Mouse (Mus musculus): ENCODE data around the gene Itpk1.

Gene Itpk1

DNA sequence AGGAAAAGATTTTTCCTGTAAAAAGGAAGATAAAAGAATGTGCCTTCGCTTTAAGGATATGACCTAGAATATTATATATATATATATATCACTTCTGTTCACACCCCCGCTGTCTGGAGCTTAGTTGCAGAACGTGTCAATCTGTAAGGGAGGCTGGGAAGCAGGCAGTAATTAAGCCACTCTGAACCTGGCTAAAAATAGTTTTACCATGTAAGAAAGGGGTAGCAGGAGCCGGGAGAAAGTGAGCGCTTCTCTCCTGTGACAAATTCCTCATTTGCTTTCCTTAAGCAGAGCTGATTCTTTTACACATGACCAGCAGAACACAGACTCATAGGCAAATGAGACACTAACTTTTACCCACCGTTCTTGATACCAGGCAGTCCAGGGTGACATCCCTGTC is 19.1 kb upstream of the Itpk1 start:
- no peak for TF ChIP-seq GATA4 (IDR thresholded peaks at IDR 0.05; ENCODE audit: insufficient replicate concordance, low read length)

DNA sequence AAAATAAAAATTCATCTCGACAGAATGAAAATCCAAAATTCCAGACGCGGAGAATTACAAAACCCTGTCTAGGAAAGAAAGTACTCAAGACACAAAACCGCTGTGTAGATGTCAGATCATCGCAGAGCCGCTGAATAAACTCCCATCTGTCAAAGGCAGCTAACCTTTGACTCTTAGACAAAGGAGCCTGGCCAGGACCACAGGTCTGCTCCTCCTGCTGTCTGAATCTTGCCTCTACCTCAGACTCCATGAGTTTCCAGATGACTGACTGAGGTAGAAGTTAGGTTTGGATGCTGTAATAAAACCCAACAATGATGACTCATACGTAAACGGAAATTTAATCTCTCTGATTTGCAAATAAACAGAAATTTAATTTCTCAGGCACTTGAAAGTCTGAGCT is 18.2 kb upstream of the Itpk1 start:
- no peak for TF ChIP-seq GATA4 (IDR thresholded peaks at IDR 0.05; ENCODE audit: insufficient replicate concordance, low read length)

DNA sequence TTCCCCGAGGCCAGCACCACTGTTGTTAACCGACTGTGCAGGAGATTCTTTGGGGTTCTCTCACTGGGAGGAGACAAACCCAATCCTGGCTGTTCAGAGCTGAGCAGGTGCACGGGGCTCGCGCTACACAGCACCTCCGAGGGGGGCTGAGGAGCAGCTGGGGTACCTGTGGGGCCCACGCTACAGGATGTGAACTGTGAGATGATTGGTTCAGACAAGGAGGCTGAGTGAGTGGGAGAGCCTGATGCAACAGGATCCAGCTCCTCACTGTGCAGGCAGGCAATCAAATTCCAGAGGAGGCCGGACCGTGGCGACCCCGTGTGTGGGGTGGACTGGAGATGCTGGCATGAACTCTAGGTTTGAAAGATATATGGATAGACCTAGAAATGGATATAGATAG is 17.7 kb upstream of the Itpk1 start:
- no peak for TF ChIP-seq GATA4 (IDR thresholded peaks at IDR 0.05; ENCODE audit: insufficient replicate concordance, low read length)

DNA sequence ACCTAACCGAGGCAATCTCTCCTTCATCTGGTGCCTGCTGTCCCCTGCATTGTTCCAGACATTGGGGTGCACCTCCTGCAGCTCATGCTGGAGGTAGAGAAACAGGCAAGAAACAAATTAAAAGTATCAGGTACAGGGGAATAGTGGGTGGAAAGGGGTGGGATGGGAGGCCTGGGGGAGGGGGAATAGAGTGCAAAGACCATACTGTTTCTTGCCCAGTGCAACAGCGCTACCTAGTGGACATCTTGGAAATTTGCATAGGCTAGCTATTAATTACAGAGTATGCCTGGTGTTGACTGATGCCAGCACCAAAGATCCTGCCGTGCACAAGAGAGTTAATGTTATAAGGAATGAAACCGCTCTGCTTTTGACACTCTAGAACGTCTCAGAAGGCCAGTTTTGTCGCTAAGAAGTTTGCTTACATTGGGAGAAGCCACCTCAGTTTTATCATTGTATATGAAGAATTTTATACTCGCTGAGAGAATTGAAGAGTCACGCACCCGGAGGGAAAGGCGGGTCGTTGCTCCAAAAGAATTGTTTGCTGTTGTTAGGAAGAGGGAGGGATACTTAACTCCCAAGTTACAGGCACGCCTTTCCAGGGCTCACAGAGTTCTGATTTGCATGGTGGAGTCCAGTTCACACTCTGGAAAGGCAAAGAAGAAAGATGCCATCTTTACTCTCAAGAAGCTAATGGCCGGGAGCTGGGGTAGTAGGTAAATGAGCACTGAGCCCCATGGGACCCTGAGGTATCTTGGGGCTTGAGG is 15.0 kb upstream of the Itpk1 start:
- no peak for TF ChIP-seq GATA4 (IDR thresholded peaks at IDR 0.05; ENCODE audit: insufficient replicate concordance, low read length)

DNA sequence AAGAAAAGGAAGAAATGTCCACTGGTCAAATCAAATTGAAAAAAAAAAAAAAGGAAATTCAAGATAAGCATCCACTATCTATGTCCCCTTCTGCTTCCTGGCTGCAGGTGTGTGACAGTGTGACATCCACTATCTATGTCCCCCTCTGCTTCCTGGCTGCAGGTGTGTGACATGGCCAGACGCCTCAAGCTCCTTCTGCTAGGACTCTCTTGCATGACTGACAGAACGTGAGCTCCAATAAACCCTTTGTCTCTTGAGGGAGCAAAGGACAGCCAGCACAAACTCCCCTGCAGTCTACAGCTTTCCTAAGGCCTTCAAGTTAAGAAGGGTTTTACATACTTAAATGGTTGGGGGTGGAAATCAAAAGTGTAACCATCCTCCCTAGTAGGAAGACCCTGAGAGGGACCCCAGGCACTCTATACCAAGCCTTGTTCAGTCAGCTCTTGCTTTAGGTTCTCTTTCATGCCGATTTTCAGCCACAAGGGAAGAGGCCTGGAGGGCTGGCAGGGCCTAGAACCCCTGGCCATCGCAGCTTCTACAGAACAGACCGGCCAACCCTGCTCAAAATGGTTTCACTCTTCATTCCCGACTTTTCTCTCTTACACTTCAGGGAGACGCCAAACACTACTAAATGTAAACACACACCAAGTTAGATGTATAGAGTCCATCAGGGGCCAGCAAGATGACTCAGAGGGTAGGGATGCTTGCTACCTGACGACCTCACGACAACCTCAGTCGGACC is 10.1 kb upstream of the Itpk1 start:
- TF ChIP-seq GATA4 (IDR thresholded peaks at IDR 0.05; ENCODE audit: insufficient replicate concordance, low read length) = no peak

DNA sequence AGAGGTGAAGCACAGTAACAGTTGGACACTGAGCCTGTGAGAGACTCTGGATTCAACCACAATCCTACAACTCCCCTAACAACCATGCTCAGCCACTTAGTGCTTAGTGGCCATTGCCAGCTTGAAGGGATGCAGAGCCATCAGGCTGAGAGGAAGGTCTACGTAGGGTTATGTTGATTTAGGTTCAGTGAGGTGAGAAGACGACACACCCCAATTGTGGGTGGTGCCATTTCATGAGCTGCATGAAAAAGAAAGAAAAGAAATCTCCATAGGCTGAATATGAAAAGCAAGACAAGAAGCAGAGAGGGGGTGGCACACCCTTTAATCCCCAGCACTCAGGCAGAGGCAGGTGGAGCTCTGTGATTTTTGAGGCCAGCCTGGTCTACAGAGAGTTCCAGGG is 9.4 kb upstream of the Itpk1 start:
- TF ChIP-seq GATA4 (IDR thresholded peaks at IDR 0.05; ENCODE audit: insufficient replicate concordance, low read length) = no peak

DNA sequence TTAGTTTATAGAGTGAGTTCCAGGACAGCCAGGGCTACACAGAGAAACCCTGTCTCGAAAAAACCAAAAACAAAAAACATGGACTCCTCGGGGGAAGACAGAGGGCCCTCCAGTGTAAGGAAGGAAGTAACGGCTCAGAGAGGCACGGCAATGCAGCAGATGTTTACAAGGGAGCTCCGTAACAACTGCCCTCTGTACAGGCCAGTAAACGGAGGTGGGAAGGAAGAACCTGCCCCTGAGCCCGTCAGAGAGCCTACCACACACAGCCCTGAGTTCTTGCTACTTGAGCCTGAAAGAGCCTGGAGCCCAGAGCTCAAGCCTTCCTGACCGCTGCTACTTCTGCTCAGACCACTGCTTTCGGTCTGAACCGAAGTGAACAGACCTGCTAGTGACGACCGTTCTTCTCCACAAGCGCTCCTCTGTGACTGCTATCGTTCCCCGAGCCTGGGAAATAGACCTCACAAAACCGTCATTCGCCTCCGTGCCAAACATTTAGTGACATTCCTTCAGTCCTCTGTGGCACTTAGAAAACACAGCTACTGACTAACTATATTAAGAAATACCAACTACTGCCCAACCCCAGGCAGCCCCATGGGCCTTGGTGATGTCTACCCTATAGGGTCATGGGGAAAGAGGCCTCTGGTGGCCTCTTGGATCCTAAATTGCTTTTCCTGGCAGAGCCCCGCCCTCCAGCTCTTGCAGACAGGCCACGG is 8.6 kb upstream of the Itpk1 start:
- no peak for TF ChIP-seq GATA4 (IDR thresholded peaks at IDR 0.05; ENCODE audit: insufficient replicate concordance, low read length)

DNA sequence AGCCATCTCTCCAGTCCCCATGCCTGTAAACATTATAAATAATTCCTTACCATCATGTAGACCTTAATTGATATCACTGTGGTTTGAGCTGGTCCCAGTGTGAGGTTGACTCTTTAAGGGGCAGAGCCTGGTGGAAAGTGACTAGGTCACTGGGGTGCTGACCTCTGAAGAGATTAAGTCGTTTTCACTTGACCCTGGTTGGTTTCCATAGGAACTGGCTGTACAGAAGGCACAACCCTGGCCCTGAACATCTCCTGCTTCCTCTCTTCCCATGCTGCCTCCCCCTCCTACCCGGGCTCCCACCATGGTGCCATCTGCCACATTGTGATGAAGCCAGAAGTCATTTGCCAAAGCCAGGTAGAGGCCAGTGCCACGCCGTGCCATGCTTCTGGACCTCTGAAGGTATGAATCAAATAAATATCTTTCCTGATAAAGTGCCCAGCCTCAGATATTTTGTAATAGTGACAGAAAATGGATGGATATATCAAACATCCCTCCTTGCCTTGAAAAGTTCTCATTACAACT is 6.2 kb upstream of the Itpk1 start:
- TF ChIP-seq GATA4 (IDR thresholded peaks at IDR 0.05; ENCODE audit: insufficient replicate concordance, low read length) = no peak

DNA sequence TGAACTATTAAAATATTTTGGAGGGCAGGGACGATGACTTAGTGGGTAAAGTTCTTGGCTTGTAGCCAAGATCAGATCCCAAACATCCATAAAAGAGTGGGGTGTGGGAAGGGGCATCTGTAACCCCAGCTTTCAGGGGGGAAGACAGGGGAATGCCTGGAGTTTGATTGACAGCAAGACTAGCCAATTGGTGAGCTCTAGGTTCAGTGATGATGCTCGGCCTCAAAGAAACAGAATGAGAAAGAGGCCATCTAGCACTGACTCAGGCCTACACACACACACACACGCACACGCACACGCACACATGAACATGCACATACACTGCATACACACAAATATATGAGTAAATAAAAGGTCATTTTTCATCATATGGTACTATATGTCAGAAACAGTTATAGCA is 5.2 kb upstream of the Itpk1 start:
- no peak for TF ChIP-seq GATA4 (IDR thresholded peaks at IDR 0.05; ENCODE audit: insufficient replicate concordance, low read length)

DNA sequence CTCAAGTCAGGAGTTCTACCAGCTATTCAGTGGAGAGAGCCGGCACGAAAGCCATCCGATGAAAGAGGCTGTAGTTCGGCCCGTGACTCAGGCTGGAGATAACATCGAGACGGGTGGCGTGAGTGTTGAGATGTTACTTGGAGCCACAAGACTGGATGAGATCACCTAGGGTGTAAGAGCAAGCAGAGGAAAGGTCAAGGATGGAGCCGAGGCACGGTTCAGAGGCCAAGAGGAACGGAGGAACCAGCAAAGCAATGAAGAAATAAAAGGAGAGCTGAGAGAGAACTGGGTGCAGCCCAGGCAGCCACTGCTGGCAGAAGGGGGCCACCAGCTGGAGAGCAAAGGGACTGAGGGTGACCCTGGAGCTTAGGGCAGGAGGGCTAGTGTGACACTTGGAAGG is 3.5 kb upstream of the Itpk1 start:
- no peak for TF ChIP-seq GATA4 (IDR thresholded peaks at IDR 0.05; ENCODE audit: insufficient replicate concordance, low read length)

DNA sequence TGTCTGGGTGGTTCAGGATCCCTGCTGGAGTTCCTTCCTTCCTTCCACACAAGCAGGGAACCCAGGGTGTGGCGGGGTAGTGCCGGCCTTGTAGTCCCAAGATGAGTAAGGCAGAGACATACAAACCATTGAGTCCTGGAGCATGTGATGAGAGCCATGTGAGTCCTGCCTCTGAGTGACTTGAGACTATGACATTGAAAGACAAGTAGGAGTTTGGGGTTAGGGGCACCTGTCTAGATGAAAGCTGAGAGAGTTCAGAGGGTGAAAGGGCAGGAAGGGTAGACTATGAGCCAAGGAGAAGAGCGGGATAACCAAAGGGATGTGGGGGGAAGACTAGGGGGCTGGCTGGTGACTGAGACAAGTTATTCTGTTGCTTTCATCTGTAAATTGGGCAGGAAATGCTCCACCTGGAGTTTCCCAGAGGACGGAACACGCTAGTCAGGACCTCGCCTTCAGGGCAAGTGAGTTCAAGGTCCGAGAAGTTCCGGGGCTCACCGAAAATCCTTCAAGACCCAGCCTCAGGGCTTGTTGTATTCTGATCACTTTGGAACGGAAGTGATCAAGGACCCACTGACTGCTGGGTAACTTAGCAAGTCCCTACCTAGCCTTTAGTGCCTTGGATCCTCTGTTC is 2.2 kb upstream of the Itpk1 start:
- TF ChIP-seq GATA4 (IDR thresholded peaks at IDR 0.05; ENCODE audit: insufficient replicate concordance, low read length) = no peak

DNA sequence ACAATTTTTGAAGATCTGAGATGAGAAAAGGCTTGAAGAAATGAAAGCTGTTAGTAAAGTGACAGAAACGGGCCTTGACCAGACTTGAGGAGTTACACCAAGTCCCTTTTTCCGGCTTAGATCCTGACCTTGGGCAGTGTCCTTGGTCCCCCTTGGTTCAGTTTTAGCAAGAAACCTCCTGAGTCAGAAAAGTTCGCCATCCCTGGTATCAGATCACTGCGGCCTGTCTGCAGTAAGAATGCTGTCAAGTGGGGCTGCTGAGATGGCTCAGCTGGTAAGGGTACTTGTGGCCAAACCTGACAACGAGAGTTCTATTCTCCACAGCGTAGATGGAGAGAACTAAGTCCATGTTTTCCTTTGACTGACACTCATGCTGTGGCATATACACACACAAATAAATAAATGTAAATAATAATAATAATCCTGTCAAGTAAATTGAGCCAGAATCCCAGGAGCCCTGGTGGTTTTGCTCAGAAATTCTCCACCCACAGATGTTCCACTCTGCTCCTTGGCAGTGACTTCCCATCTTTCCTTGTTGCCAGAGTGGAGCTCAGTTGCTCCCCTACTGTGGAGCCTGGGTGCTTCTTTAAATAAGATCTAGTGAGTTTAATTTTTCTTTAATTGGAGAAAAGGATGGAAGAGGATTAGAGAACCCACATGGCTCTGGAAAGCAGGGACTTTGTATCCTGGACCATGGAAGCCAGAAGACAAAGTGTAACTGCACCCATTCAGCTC is 1.3 kb upstream of the Itpk1 start:
- TF ChIP-seq GATA4 (IDR thresholded peaks at IDR 0.05; ENCODE audit: insufficient replicate concordance, low read length) = no peak

DNA sequence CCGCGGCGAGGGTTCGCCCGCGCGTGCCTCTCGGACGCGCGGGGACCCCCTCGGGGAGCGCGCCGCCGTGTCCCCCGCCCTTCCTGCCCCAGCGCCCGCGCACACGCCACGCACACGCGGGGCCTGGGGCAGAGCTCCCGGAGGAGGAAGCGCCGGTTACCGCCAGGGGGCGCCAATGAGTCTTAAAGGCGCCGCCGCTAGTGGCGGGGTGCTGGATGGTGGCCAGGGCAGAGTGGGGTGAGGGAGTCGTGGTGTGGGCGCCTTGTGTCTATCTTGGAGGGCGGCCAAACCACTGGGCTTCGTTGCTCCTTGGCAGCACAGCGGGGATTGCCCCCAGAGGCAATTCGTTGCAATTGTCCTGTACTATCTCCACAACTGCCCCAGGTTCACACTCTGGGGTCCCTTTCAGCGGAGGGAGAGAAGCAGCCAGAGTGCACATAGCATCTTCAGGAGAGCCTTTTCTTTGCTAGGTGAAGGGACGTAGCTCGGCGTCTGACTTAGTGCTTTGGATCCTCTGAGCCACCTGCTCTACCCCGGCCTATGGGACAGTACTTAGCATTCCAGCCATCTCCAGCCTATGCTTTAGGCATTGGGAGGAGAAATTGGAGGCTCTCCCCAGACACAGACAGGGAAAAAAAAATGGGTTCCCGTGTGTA is 614 bp upstream of the Itpk1 start:
- TF ChIP-seq GATA4 (IDR thresholded peaks at IDR 0.05; ENCODE audit: insufficient replicate concordance, low read length) = no peak

DNA sequence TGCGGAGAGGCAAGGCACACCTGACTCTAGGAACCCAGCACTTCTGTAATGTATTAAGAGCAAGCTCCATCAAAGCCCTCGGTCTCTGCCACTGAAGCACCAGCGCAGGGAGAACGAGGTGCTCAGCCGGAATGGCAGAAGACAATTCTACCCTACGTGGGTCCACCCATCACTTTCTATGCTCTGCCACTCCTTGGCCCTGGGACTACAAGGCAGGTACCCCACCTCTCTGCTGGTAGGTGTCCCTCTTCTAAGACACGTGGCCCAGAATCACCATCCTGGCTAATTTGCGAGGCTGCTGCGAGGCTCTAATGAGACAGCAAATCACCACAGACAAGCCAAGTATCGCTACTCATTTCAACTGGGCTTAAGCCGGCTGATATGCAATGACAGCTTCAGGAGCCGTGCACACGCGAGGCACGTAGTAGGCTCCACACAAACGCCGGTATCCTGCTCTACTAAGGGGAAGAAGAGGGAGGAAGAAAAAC is 765 bp downstream of the Itpk1 start:
- TF ChIP-seq GATA4 (IDR thresholded peaks at IDR 0.05; ENCODE audit: insufficient replicate concordance, low read length) = no peak

All from liver, adult (tissue).